Mouse (Mus musculus) small intestine, adult 2 months (tissue): ENCODE measurements around the gene Mettl1. TPM values are rescaled to one million over a fixed set of nuclear protein-coding genes. Genes with fewer than 3 reads are reported as not detected.
A peak's percentile ranks its signal among the peaks of the same experiment; 100 is the strongest.
"Not testable (repeated sequence)": the region's sequence is repeated elsewhere in the genome, so short reads cannot be mapped to it uniquely, and the experiment has no call there.

Source experiments
- H3K27ac ChIP-seq: fragments of 200-500 bp; 2 replicates; pipeline ENCODE4 v1.5.1; 2012; ENCODE audit warnings: low read depth, low read length, control low read depth, inconsistent platforms; ENCODE audit not compliant: insufficient read depth
- H3K27me3 ChIP-seq: fragments of 200-500 bp; 2 replicates; pipeline ENCODE4 v1.6.1; 2012; ENCODE audit warnings: mild to moderate bottlenecking, moderate library complexity, low read length, inconsistent platforms; ENCODE audit not compliant: control insufficient read depth, insufficient read depth
- H3K36me3 ChIP-seq: fragments of 200-500 bp; 2 replicates; pipeline ENCODE4 v1.6.1; 2012; ENCODE audit warnings: mild to moderate bottlenecking, low read length, control low read depth, inconsistent platforms; ENCODE audit not compliant: control insufficient read depth, insufficient read depth
- H3K4me1 ChIP-seq: fragments of 200-500 bp; 2 replicates; pipeline ENCODE4 v1.6.1; 2012; ENCODE audit warnings: low read length, inconsistent platforms, mixed read lengths; ENCODE audit not compliant: control insufficient read depth, insufficient read depth, insufficient read length
- H3K4me3 ChIP-seq: fragments of 200-500 bp; 2 replicates; pipeline ENCODE4 v1.5.1; 2012; ENCODE audit warnings: low read depth, mild to moderate bottlenecking, control low read depth, inconsistent platforms, low read length, moderate library complexity
- CTCF ChIP-seq: fragments of 200-500 bp; IDR thresholded peaks from 2 replicates; pipeline ENCODE4 v1.5.1; 2012; ENCODE audit warnings: low read depth, mild to moderate bottlenecking, control low read depth, inconsistent platforms, low read length, moderate library complexity, mixed read lengths; ENCODE audit not compliant: insufficient replicate concordance, insufficient read length; ENCODE audit errors: extremely low read depth
- POLR2A ChIP-seq: fragments of 200-500 bp; IDR thresholded peaks from 2 replicates; pipeline ENCODE4 v1.6.1; 2012; ENCODE audit warnings: low read depth, mild to moderate bottlenecking, control low read depth, inconsistent platforms, low read length, moderate library complexity
- WGBS: fragments of 180-500 bp; shearing (Covaris S2); methylation state at CpG from one replicate; pipeline ENCODE4 v1.1.7; 2018; 5-methylcytosine and 5-hydroxymethylcytosine counted together
- polyA plus RNA-seq: library from polyadenylated mRNA; depleted of rRNA; stranded (reverse); fragments of >200 nt; gene quantifications from 2 replicates; pipeline ENCODE4 v1.2.3, GENCODE M21; 2012

Gene Mettl1
- polyA plus RNA-seq, 1 experiment, result 9.6 TPM

DNA sequence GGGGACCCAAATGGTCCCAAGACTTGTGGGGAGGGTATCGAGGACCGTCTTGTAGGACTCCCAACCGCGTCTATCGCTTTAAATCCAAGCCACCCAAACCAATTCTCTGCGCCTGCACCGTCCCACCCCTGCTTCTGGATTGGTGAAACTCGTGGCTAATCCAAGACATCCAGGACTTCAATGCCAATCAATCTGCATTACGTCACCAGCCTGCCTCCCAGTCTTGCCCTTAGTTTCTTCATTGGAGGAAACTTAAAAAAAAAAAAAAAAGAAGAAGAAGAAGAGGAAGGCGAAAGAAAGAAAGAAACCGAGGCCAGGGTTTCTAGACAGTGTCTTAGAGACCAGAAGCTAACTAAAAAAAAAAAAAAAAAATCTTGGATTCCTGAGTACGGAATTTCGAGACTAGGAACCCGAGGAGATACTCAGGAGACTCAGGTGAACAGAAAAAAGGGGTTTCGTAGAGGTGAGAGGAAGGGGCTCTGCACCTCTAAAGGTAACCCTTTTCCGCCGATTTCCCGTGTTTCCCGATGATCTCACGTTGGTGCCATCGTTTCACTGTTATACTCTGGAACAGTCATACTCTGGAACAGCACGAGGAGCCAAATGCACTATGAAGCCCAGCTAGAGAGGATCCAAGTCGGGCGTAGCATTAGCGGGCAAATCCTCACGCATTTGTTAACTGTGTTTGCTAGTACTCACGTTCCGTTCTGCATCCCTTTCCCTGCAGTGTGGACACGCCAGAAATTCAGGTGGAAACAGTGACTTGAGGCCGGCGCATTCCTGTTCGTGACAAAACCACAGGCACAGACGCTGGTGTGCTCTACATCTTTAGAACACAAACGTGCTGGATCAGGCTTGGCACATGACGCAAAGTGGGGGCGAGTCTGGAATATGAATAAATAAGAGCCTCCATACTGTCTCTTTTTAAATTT is 29.2 kb downstream of the Mettl1 start, which contains the start of gene Tspan31:
Gene Tspan31 (minus strand): TSS at position 75 of the 932 bp plus-strand sequence.
- Histone ChIP-seq H3K4me1 (peaks cover 15% of the 10 kb centered on the region), H3K27me3 (no peaks in the 10 kb centered on the region), H3K36me3 (peaks cover 22% of the 10 kb centered on the region), H3K4me3 (peak within 1 kb of the TSS; percentile 82), H3K27ac (peak within 1 kb of the TSS; percentile 58; the same call in 1 of the 2 replicates)
- under 1% methylated on average over 36 of the region's 36 CpGs for WGBS
- no peak for TF ChIP-seq CTCF
- TF ChIP-seq POLR2A, result peak; percentile 78; the same call in 1 of the 2 replicates

DNA sequence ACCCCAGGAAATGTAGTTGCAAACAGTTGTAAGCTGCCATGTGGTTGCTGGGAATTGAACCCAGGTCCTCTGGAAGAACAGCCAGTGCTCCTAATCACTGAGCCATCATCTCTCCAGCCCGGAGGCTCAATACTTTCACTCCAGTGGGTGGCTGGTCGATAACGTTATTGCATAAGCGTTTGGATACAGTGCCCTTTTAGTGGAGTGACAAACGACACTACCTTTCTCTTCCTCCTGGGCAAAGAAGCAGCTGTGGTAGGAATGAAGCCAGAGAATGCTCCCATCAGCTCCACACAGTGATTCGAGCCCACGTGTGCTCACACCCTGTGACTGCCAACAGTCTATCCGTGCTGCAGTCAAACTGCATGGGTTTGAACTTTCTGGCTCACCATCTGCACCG is 30.0 kb downstream of the Mettl1 start:
- WGBS, result 42% methylated on average over 9 of the region's 9 CpGs
- TF ChIP-seq POLR2A, result no peak
- no peak for TF ChIP-seq CTCF
- H3K4me3 ChIP-seq, result no peak overlapping the region

DNA sequence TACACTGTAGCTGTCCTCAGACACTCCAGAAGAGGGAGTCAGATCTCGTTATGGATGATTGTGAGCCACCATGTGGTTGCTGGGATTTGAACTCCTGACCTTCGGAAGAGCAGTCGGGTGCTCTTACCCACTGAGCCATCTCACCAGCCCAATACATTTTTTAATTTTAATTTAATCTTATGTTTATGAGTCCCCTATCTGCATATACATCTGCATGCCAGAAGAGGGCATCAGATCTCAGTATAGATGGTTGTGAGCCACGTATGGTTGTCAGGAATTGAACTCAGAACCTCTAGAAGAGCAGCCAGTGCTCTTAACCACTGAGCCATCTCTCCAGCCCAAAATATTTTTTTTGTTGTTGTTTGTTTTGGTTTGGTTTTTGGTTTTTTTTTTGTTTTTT is 31.1 kb downstream of the Mettl1 start:
- not testable (repeated sequence) for H3K27me3 ChIP-seq, H3K4me1 ChIP-seq, H3K27ac ChIP-seq, H3K4me3 ChIP-seq
- 68% methylated on average over 4 of the region's 4 CpGs for WGBS
- H3K36me3 ChIP-seq, result peaks cover 13% of the 10 kb centered on the region

More for the DNA sequence above, 30.0 kb downstream of the Mettl1 start:
- Histone ChIP-seq H3K36me3 (peaks cover 21% of the 10 kb centered on the region), H3K27me3 (no peaks in the 10 kb centered on the region), H3K4me1 (peaks cover 13% of the 10 kb centered on the region; the same call in 1 of the 2 replicates), H3K27ac (no peak overlapping the region)

DNA sequence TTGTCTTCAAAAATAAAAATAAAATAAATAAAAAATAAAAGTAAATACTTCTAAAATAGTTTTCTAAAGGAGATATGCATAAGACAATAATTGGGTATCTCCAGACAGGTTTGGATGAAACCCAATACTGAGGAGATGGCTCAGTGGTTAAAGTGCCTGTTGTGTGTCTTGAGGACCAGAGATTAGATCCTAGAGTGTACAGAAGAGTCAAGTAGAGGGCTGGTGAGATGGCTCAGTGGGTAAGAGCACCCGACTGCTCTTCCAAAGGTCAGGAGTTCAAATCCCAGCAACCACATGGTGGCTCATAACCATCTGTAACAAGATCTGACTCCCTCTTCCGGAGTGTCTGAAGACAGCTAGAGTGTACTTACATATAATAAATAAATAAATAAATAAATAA is 31.8 kb downstream of the Mettl1 start:
- H3K27ac ChIP-seq, H3K27me3 ChIP-seq, H3K4me1 ChIP-seq, H3K4me3 ChIP-seq, H3K36me3 ChIP-seq: not testable (repeated sequence)
- 62% methylated on average over 2 of the region's 2 CpGs for WGBS

DNA sequence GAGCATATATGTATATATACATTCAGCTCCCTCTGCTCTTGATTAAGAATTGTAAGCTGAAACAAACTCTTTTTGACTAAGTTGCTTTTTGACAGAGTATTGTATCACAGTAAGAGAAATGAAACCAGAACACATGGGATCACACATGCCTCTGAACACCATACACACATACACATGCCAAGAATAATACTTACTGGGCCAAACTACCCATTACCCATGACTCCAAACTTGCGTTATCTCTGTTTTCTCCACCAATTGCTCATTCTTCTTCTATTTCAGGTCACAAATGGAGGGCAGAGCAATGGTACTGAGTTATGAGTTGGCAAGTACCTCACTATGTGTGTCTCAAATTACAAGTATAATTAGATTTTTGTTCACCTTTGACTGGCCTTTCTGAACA is 32.8 kb downstream of the Mettl1 start:
- Histone ChIP-seq H3K4me1 (peaks cover 5% of the 10 kb centered on the region; the same call in 1 of the 2 replicates), H3K27ac (no peak overlapping the region), H3K36me3 (no peaks in the 10 kb centered on the region), H3K27me3 (peaks cover 16% of the 10 kb centered on the region), H3K4me3 (no peak overlapping the region)
- 98% methylated on average over 1 of the region's 1 CpGs for WGBS
- no peak for TF ChIP-seq POLR2A
- no peak for TF ChIP-seq CTCF

DNA sequence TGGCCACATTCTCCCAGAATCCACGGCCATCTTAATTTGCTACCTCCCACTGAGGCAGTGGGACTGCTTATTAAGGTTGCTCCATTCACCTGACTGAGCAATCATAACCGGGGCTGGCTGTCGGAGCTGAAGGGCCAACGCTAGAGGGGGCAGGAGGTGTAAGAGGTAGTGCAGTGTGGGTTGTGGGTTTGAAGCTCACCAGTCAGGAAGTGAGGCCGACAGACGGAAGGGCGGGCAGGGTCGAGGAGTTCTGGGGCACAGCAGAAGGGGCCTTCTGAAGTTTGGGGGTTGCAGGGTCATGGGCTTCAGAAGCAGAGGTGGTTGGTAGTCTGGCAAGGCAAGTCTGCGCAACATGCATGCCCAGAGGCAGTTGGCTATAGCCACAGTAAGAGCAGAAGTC is 33.9 kb downstream of the Mettl1 start, which contains the start of gene Agap2:
Gene Agap2 (plus strand): TSS at position 205 of the 400 bp plus-strand sequence.
- TF ChIP-seq CTCF (peak; percentile 22; the same call in 1 of the 2 replicates), POLR2A (no peak)
- H3K27ac ChIP-seq, result 0 out of 2 replicates have a peak within 1 kb of the TSS, but pooled peaks have one; percentile 1
- 61% methylated on average over 9 of the region's 9 CpGs for WGBS
- H3K27me3 ChIP-seq, result peaks cover 27% of the 10 kb centered on the region
- H3K36me3 ChIP-seq, result no peaks in the 10 kb centered on the region
- peak within 1 kb of the TSS; percentile 53 for H3K4me3 ChIP-seq
- H3K4me1 ChIP-seq, result peaks cover 6% of the 10 kb centered on the region; the same call in 1 of the 2 replicates

DNA sequence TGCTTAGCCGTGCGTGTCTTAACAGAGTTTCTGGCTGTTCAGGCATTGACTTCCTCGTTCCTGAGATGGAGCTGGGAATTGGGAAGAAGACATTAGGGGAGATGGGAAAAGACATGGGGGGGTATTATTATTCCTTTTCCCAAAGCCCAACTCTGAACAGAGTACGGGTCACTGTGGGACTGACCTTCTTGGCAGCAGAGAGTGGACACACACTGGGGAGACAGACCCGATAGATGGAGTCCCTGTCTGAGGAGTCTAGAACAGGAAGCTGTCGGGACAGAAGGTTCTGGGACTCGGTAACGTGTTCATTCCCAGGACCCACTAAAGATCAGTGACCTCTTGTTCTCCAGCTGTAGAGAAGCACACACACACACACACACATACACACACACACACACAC is 34.4 kb downstream of the Mettl1 start:
- H3K27ac ChIP-seq, result 0 out of 2 replicates have a peak overlapping the region, but pooled peaks have one; percentile 1
- 49% methylated on average over 8 of the region's 8 CpGs for WGBS
- H3K4me3 ChIP-seq, result peak overlapping the region; percentile 53
- peaks cover 33% of the 10 kb centered on the region for H3K27me3 ChIP-seq
- H3K4me1 ChIP-seq, result peaks cover 7% of the 10 kb centered on the region; the same call in 1 of the 2 replicates
- no peaks in the 10 kb centered on the region for H3K36me3 ChIP-seq
- TF ChIP-seq POLR2A, result no peak
- TF ChIP-seq CTCF, result no peak
